Mouse (Mus musculus): ENCODE measurements around the gene Tomm70a.
A peak's percentile ranks its signal among the peaks of the same experiment; 100 is the strongest.

The Tomm70a gene

GRCm38 (mm10) chr16:57120913-57121815 is at the start of gene Tomm70a:
Tomm70a (plus strand) TSS chr16:57121703.
- DNase-seq (ENCODE audit: low read depth, low spot score), result peak; percentile 87

- DNase-seq (ENCODE audit: low read depth, low spot score), result no peak
Observed at GRCm38 (mm10) chr16:57075986-57076385, 45.5 kb upstream of the Tomm70a start.

GRCm38 (mm10) chr16:57079577-57079976 is 41.9 kb upstream of the Tomm70a start:
- no peak for DNase-seq (ENCODE audit: low read depth, low spot score)

- no peak for DNase-seq (ENCODE audit: low read depth, low spot score)
Observed at GRCm38 (mm10) chr16:57092460-57092859, 29.0 kb upstream of the Tomm70a start.

- DNase-seq (ENCODE audit: low read depth, low spot score), result no peak
Observed at GRCm38 (mm10) chr16:57092911-57093605, 28.4 kb upstream of the Tomm70a start.

GRCm38 (mm10) chr16:57098468-57099144 is 22.9 kb upstream of the Tomm70a start:
- DNase-seq (ENCODE audit: low read depth, low spot score), result no peak

GRCm38 (mm10) chr16:57099572-57100237 is 21.8 kb upstream of the Tomm70a start:
- no peak for DNase-seq (ENCODE audit: low read depth, low spot score)

- DNase-seq (ENCODE audit: low read depth, low spot score), result no peak
Observed at GRCm38 (mm10) chr16:57101174-57101573, 20.3 kb upstream of the Tomm70a start.

GRCm38 (mm10) chr16:57106185-57106960 is 15.1 kb upstream of the Tomm70a start:
- no peak for DNase-seq (ENCODE audit: low read depth, low spot score)

GRCm38 (mm10) chr16:57116066-57116465 is 5.4 kb upstream of the Tomm70a start:
- DNase-seq (ENCODE audit: low read depth, low spot score), result no peak

- DNase-seq (ENCODE audit: low read depth, low spot score), result no peak
Observed at GRCm38 (mm10) chr16:57117562-57117961, 3.9 kb upstream of the Tomm70a start.

GRCm38 (mm10) chr16:57121816-57122415 is 413 bp downstream of the Tomm70a start:
- peak; percentile 11 for DNase-seq (ENCODE audit: low read depth, low spot score)

- DNase-seq (ENCODE audit: low read depth, low spot score), result peak; percentile 1
Observed at GRCm38 (mm10) chr16:57122682-57123445, 1.4 kb downstream of the Tomm70a start.

GRCm38 (mm10) chr16:57126268-57126667 is 4.8 kb downstream of the Tomm70a start:
- no peak for DNase-seq (ENCODE audit: low read depth, low spot score)

GRCm38 (mm10) chr16:57127825-57128224 is 6.3 kb downstream of the Tomm70a start:
- DNase-seq (ENCODE audit: low read depth, low spot score), result no peak

GRCm38 (mm10) chr16:57130752-57131400 is 9.4 kb downstream of the Tomm70a start:
- DNase-seq (ENCODE audit: low read depth, low spot score), result no peak

- DNase-seq (ENCODE audit: low read depth, low spot score), result no peak
Observed at GRCm38 (mm10) chr16:57131544-57131943, 10.0 kb downstream of the Tomm70a start.

- no peak for DNase-seq (ENCODE audit: low read depth, low spot score)
Observed at GRCm38 (mm10) chr16:57132326-57132725, 10.8 kb downstream of the Tomm70a start.

GRCm38 (mm10) chr16:57133611-57134010 is 12.1 kb downstream of the Tomm70a start:
- DNase-seq (ENCODE audit: low read depth, low spot score), result no peak

Measured in c-Kit-negative CD71-positive TER-119-positive erythroid progenitor cells, embryonic 14.5 days (primary cell).